Mouse (Mus musculus): ENCODE data around the gene Rgs19.

- TF ChIP-seq POLR2A (IDR thresholded peaks at IDR 0.05; ENCODE audit: extremely low read depth, insufficient read depth, low read length) (no peak), CTCF (IDR thresholded peaks at IDR 0.05; ENCODE audit: low read depth, low read length) (no peak)
Observed at GRCm38 (mm10) chr2:181713749-181714148, 20.0 kb upstream of the Rgs19 start.

Measured in liver, adult 2 months (tissue).